8 mouse cellular contexts compared by ENCODE assay signal in genomic region chr7:120917592-120918461, GRCm38 (mm10). TPM values are rescaled to one million over a fixed set of nuclear protein-coding genes. Genes with fewer than 3 reads are reported as not detected.
DNase-seq lines count a peak whose midpoint lies in the region; ATAC-seq lines count a peak whose summit lies in the region.

Gene Polr3e (plus strand): TSS chr7:120917744.

- intact Hi-C loops in gastrocnemius, postnatal 14 days (cut with DNase I; ENCODE audit: low total_unique reads) = loop anchor here (5.0 kb wide), 1 partner anchor 81 kb away; no protein-coding TSS in a partner anchor
- intact Hi-C loops in left cerebral cortex, postnatal 10 days (cut with DNase I) = loop anchor here (2.0 to 10.0 kb wide), 3 partner anchors 75 to 243 kb away; partner anchors contain the start of genes Eef2k, Mosmo and Pdzd9

- ATAC-seq in inflammation-experienced regulatory T-cells, adult 6 months = peak; percentile 79
- peak; percentile 84 for ATAC-seq in megakaryocyte-erythroid progenitor cell, adult 5-6 weeks (replicated peaks; ENCODE audit: low FRiP score, low TSS enrichment, poor library complexity, severe bottlenecking)

- peak; percentile 96 for DNase-seq in adipocyte (ENCODE audit: low spot score)
- peak; percentile 97 for DNase-seq in embryo, embryonic 10 days (ENCODE audit: low spot score)
- peak; percentile 99 for DNase-seq in gastrocnemius, postnatal 14 days
- DNase-seq in left cerebral cortex, postnatal 10 days (ENCODE audit: extremely low spot score in 1 of 2, low spot score in 2 of 2) = peak; percentile 98
- peak; percentile 99 for DNase-seq in right cerebral cortex, postnatal 25 days
- peak; percentile 99 for DNase-seq in urinary bladder, postnatal 4 days (ENCODE audit: low spot score in 2 of 2)

RNA-seq across cellular contexts. Expression of gene Polr3e, which starts in this region (rescaled TPM):
- 10 to 100 TPM; 12.3 TPM for total RNA-seq in gastrocnemius, postnatal 14 days (2021)
- 10 to 100 TPM in 1 of 3 experiments, 1 to 10 TPM in 2; 7.0 to 10.6 (median 8.7) TPM for polyA plus RNA-seq in inflammation-experienced regulatory T-cells, adult 6 months (2017; shearing (Covaris generic))
- 10 to 100 TPM; 34.5 to 34.6 TPM for total RNA-seq in left cerebral cortex, postnatal 10 days (2021)
- total RNA-seq in megakaryocyte-erythroid progenitor cell, adult 5-6 weeks (2014; fragmentation: Nextera tagmentation) = 36.0 and 40.6 TPM in 2 replicates
- 32.4 and 36.6 TPM in 2 replicates for total RNA-seq in megakaryocyte-erythroid progenitor cell, adult 5-6 weeks (2017)

Comparison
In these comparisons a context has a peak if more than half of its experiments do, and no peak if none do; other contexts are left out.
1. Peak in every context shown above with its lines: DNase-seq and ATAC-seq.